Mouse (Mus musculus): ENCODE results near the gene Lgals7.

- TF ChIP-seq ZNF384 (IDR thresholded peaks at IDR 0.05; ENCODE audit: low read depth, low read length) (no peak), HCFC1 (IDR thresholded peaks at IDR 0.05; ENCODE audit: borderline replicate concordance, insufficient read depth, low read length) (no peak)
Observed at GRCm38 (mm10) chr7:28836936-28837335, 26.7 kb upstream of the Lgals7 start.

Measured in ES-E14 (cell line).